Comparison of ENCODE assay signal across 21 mouse cellular contexts in the genomic region with DNA sequence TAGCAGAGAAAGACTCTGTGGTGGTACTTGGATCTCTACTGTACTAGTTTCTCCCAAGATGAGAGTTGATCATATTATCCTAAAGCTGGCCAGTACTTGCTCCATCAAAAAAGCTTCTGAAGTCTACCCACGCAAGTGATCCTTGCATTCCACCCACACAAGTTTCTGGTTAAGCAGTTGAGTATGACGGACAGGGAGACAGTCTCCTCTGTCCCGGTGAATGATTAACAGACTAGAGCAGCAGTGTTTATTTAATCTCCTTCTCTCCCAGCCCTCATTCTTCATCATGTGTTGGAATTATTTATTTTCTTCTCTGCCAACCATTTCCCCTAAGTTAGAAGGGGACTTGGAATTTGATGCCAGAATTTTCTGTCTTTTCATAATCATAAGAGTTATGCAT. TPM values are rescaled to one million over a fixed set of nuclear protein-coding genes. Genes with fewer than 3 reads are reported as not detected.
DNase-seq lines count a peak whose midpoint lies in the region; ATAC-seq lines count a peak whose summit lies in the region.
"Had no signal": no experiment of that assay in that cellular context is flagged by ENCODE, and none has a peak within 500 bp of the region (broad histone marks: within the 10 kb centered on the region; RNA-seq: fewer than 3 reads in every experiment).

TSS of gene C4bp (minus strand) at position 179 of the 400 bp plus-strand sequence.

- no peaks in the 10 kb centered on the region for H3K27me3 ChIP-seq in liver, embryonic 12.5 days (replicated peaks)
- H3K27me3 ChIP-seq in liver, embryonic 11.5 days (replicated peaks; ENCODE audit: control insufficient read depth, insufficient read depth, low read length) = no peaks in the 10 kb centered on the region
- H3K27me3 ChIP-seq: forebrain, embryonic 13.5 days; neural tube, embryonic 13.5 days had no signal

- ATAC-seq in liver, embryonic 12.5 days = peak; percentile 35; the same call in 1 of the 2 replicates
- no peak for ATAC-seq in liver, embryonic 11.5 days (replicated peaks; ENCODE audit: low FRiP score)
- ATAC-seq: forebrain, embryonic 13.5 days; hindbrain, embryonic 16.5 days had no signal

- H3K4me2 ChIP-seq in liver, embryonic 12.5 days = no peak within 1 kb of the TSS
- H3K4me2 ChIP-seq in liver, embryonic 11.5 days = no peak within 1 kb of the TSS
- H3K4me2 ChIP-seq: forebrain, embryonic 13.5 days; midbrain, embryonic 11.5 days; neural tube, embryonic 13.5 days had no signal

- H3K4me1 ChIP-seq in liver, embryonic 12.5 days = no peaks in the 10 kb centered on the region
- no peaks in the 10 kb centered on the region for H3K4me1 ChIP-seq in liver, embryonic 11.5 days (replicated peaks; ENCODE audit: control insufficient read depth, insufficient read depth, low read length)
- H3K4me1 ChIP-seq: forebrain, embryonic 13.5 days; neural tube, embryonic 13.5 days had no signal

- 63% methylated on average over 3 of the region's 3 CpGs for WGBS in liver, embryonic 12.5 days (ENCODE audit: insufficient replicate concordance)
- WGBS in liver, embryonic 11.5 days = 71% methylated on average over 3 of the region's 3 CpGs

- H3K9me3 ChIP-seq in liver, embryonic 12.5 days (replicated peaks) = no peaks in the 10 kb centered on the region
- no peaks in the 10 kb centered on the region for H3K9me3 ChIP-seq in liver, embryonic 11.5 days (ENCODE audit: control insufficient read depth, low read length)
- H3K9me3 ChIP-seq: forebrain, embryonic 13.5 days; G1E; neural tube, embryonic 13.5 days had no signal

- no peak within 1 kb of the TSS for H3K27ac ChIP-seq in liver, embryonic 12.5 days
- no peak within 1 kb of the TSS for H3K27ac ChIP-seq in liver, embryonic 11.5 days (ENCODE audit: low read depth, low read length)
- H3K27ac ChIP-seq: forebrain, embryonic 13.5 days; liver, embryonic 14.5 days; macrophage; neural tube, embryonic 13.5 days had no signal

- no peak for DNase-seq in liver, embryonic 11.5 days (ENCODE audit: low spot score)
- peak; percentile 52 for DNase-seq in kidney, adult 9 months
- DNase-seq in kidney, postnatal 36 days = peak; percentile 6 to 52
- no peak for DNase-seq in urinary bladder, adult 2 months (ENCODE audit: low spot score)
- no peak for DNase-seq in thymus, postnatal 10 days (ENCODE audit: low spot score in 2 of 2)
- no peak for DNase-seq in retina, embryonic 14.5 days (ENCODE audit: low spot score)
- DNase-seq: cerebellum, adult 11-12 months; cerebellum, postnatal 36 days; heart, postnatal 4 days; left cerebral cortex, postnatal 4 days; right cerebral cortex, postnatal 4 days; thymus, adult 18-20 months had no signal

- H3K9ac ChIP-seq in liver, embryonic 12.5 days = no peak within 1 kb of the TSS
- H3K9ac ChIP-seq in liver, embryonic 11.5 days (ENCODE audit: low read depth, low read length) = no peak within 1 kb of the TSS
- H3K9ac ChIP-seq: forebrain, embryonic 13.5 days; liver, embryonic 14.5 days; neural tube, embryonic 13.5 days had no signal

- no peak within 1 kb of the TSS for H3K4me3 ChIP-seq in liver, embryonic 12.5 days
- H3K4me3 ChIP-seq in liver, embryonic 11.5 days (ENCODE audit: low read depth, low read length) = no peak within 1 kb of the TSS
- H3K4me3 ChIP-seq: forebrain, embryonic 13.5 days; neural tube, embryonic 13.5 days had no signal

- H3K36me3 ChIP-seq in liver, embryonic 12.5 days = no peaks in the 10 kb centered on the region
- no peaks in the 10 kb centered on the region for H3K36me3 ChIP-seq in liver, embryonic 11.5 days (ENCODE audit: control insufficient read depth, insufficient read depth, low read length)
- H3K36me3 ChIP-seq: G1E; neural tube, embryonic 13.5 days had no signal

RNA-seq across cellular contexts. Expression of gene C4bp, which starts in this region (rescaled TPM):
- 0.35 and 0.38 TPM in 2 replicates for polyA plus RNA-seq in liver, embryonic 12.5 days (2016; fragmentation: Nextera tagmentation; extraction: Ambion mirVana)
- 0.34 and 0.47 TPM in 2 replicates for polyA plus RNA-seq in liver, embryonic 11.5 days (2014; fragmentation: Nextera tagmentation; extraction: Ambion mirVana)
- not detected in 2 replicates for polyA plus RNA-seq in urinary bladder, adult 2 months (2012; rRNA removed)
- polyA plus RNA-seq: forebrain, embryonic 13.5 days; G1E; heart, embryonic 14.5 days; macrophage; neural tube, embryonic 13.5 days had no signal

Comparison
In these comparisons a context has a peak if more than half of its experiments do, and no peak if none do; other contexts are left out.
1. Peak in ATAC-seq in liver, embryonic 12.5 days; RNA of the gene not detected or under 1 TPM.
2. DNase-seq: peak in kidney, adult 9 months (single experiment) and kidney, postnatal 36 days (2 of 2); none in liver, embryonic 11.5 days (single experiment), urinary bladder, adult 2 months (single experiment), thymus, postnatal 10 days (0 of 2) and retina, embryonic 14.5 days (single experiment).